Mouse (Mus musculus) R1 (cell line): ENCODE data around the gene Pdrg1.

Experiments used
- DNase-seq: peaks from one replicate; pipeline ENCODE4 v3.0.0-alpha.2; 2018; ENCODE audit warnings: low read depth, low spot score

Pdrg1 gene

GRCm38 (mm10) chr2:153014758-153015593, at the start of gene Pdrg1:
TSS of gene Pdrg1 (minus strand) at chr2:153015427.
- DNase-seq = peak; percentile 96

GRCm38 (mm10) chr2:153064190-153064970, 49.2 kb upstream of the Pdrg1 start:
- DNase-seq = no peak

- no peak for DNase-seq
Observed at GRCm38 (mm10) chr2:153063394-153063793, 48.2 kb upstream of the Pdrg1 start.

GRCm38 (mm10) chr2:153060216-153060615, 45.0 kb upstream of the Pdrg1 start:
- peak; percentile 72 for DNase-seq

- DNase-seq = no peak
Observed at GRCm38 (mm10) chr2:153058365-153058764, 43.1 kb upstream of the Pdrg1 start.

- DNase-seq = peak; percentile 65
Observed at GRCm38 (mm10) chr2:153055270-153055920, 40.2 kb upstream of the Pdrg1 start.

- DNase-seq = no peak
Observed at GRCm38 (mm10) chr2:153053896-153054295, 38.7 kb upstream of the Pdrg1 start.

- peak; percentile 61 for DNase-seq
Observed at GRCm38 (mm10) chr2:153052700-153053351, 37.6 kb upstream of the Pdrg1 start.

GRCm38 (mm10) chr2:153051537-153051936, 36.3 kb upstream of the Pdrg1 start:
- no peak for DNase-seq

GRCm38 (mm10) chr2:153051095-153051494, 35.9 kb upstream of the Pdrg1 start:
- DNase-seq = no peak

- DNase-seq = no peak
Observed at GRCm38 (mm10) chr2:153049997-153050358, 34.8 kb upstream of the Pdrg1 start.

- no peak for DNase-seq
Observed at GRCm38 (mm10) chr2:153049288-153049996, 34.2 kb upstream of the Pdrg1 start.

GRCm38 (mm10) chr2:153047828-153048465, 32.7 kb upstream of the Pdrg1 start:
- DNase-seq = peak; percentile 79

GRCm38 (mm10) chr2:153045884-153046299, 30.7 kb upstream of the Pdrg1 start:
- DNase-seq = no peak

GRCm38 (mm10) chr2:153043886-153044285, 28.7 kb upstream of the Pdrg1 start:
- no peak for DNase-seq

GRCm38 (mm10) chr2:153036690-153037089, 21.5 kb upstream of the Pdrg1 start:
- no peak for DNase-seq

- DNase-seq = no peak
Observed at GRCm38 (mm10) chr2:153033545-153034230, 18.5 kb upstream of the Pdrg1 start.

- DNase-seq = peak; percentile 55
Observed at GRCm38 (mm10) chr2:153032973-153033372, 17.7 kb upstream of the Pdrg1 start.

- DNase-seq = peak; percentile 87
Observed at GRCm38 (mm10) chr2:153032083-153032842, 17.0 kb upstream of the Pdrg1 start.
